Mouse (Mus musculus): ENCODE measurements around the gene Tmem59l.

The Tmem59l gene

GRCm38 (mm10) chr8:70486941-70487520 lies at the start of gene Tmem59l:
Gene Tmem59l, minus strand, starts transcription at chr8:70487358.
- no peak for DNase-seq (ENCODE audit: inconsistent age in 2 of 2, low spot score in 1 of 2)

DNA sequence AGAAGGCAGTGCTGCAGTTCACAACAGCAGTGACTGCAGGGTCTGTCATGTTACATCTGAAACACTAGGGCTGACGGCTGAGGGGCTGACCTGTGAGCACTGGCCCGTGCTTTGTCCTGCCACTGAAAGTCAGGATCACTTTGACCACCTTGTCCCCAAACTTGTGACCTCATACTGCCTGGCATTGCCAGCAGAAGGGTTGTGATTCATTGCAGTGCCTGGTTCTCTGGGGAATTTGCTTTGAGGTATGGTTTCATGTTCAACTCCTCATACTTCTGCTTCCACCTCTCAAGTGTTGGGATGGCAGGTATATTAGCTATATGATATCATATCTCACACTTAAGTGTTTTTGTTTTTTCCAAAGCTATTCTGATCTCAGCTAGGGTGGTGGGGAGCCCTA lies 48.5 kb upstream of the Tmem59l start:
- DNase-seq (ENCODE audit: inconsistent age in 2 of 2, low spot score in 1 of 2), result peak in 1 of 2 experiments; percentile 42

GRCm38 (mm10) chr8:70535221-70535620 lies 48.1 kb upstream of the Tmem59l start:
- peak in 1 of 2 experiments; percentile 36 for DNase-seq (ENCODE audit: inconsistent age in 2 of 2, low spot score in 1 of 2)

DNA sequence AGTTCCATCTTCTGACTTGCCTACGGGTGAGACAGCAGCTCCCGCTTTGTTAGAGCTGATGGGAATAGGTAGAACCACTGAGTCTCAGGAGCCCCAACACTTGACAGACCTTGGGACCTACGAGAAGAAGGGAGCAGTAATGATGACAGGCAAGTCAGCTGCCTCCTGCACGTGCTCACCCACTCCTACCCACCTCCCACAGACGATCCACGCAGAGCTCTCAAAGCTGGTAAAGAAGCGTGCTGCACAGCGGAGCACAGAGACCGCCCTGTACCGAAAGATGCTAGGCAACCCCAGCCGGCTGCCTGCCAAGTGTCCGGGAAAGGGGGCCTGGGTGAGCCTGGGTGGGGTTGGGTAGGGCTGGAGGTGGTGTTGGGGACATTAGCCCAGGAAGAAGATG lies 47.1 kb upstream of the Tmem59l start:
- no peak for DNase-seq (ENCODE audit: inconsistent age in 2 of 2, low spot score in 1 of 2)

DNA sequence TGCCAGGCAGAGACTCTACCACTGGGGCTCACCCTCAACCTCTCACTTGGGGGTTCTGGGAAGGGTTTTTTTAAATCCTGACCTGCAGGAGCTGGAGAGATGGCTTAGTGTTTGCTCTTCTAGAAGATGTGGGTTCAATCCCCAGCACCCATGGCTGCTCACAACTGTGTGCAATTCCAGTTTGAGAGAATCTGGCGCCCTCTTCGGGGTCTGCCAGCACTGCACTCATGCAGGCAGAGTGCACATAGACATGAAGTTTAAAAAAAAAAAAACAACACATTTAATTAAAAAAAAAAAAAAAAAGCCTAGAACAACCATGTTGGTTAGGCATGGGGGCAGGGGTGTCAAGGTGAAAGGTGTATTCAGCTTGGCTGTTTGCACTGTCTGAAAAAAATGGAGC lies 43.2 kb upstream of the Tmem59l start:
- DNase-seq (ENCODE audit: inconsistent age in 2 of 2, low spot score in 1 of 2), result no peak

DNA sequence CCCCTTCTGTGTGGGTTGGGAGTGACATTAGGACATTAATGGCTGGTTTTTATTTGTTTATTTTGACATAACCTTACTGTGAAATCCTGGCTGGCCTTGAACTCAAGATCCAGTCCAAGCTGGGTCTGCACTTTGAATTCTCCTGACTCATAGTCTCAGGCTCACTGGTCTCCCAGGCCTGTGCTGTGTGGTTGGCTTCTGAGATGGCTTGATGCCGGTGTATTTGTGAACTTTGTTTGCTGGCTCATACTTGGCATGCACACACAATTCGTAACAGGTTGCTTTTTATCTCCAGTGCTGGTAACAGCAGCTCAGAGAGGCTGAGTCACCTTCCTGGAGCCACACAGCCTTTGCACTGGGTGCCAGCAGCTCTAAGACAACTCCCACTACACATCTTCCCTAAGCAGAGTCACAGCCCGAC lies 42.6 kb upstream of the Tmem59l start:
- DNase-seq (ENCODE audit: inconsistent age in 2 of 2, low spot score in 1 of 2), result peak; percentile 84 to 85

DNA sequence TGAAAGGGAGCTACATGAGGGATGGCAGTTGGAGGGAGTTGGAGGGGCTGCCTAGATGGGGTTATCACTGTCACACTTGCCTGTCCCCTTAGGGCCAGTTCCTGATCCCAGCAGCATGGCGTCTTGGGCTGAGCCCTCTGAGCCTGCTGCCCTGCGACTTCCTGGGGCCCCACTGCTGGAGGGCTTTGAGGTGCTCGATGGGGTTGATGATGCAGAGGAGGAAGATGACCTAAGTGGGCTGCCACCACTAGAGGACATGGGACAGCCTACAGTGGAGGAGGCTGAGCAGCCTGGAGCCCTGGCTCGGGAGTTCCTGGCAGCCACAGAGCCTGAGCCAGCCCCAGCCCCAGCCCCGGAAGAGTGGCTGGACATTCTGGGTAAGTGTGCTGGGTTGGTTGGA lies 42.1 kb upstream of the Tmem59l start:
- DNase-seq (ENCODE audit: inconsistent age in 2 of 2, low spot score in 1 of 2), result no peak

GRCm38 (mm10) chr8:70528182-70528797 lies 41.1 kb upstream of the Tmem59l start:
- peak in 1 of 2 experiments; percentile 65 for DNase-seq (ENCODE audit: inconsistent age in 2 of 2, low spot score in 1 of 2)

- peak; percentile 97 to 100 for DNase-seq (ENCODE audit: inconsistent age in 2 of 2, low spot score in 1 of 2)
Observed at GRCm38 (mm10) chr8:70527512-70528181, 40.5 kb upstream of the Tmem59l start, which contains the start of the genes Fkbp8 and Kxd1. Gene Fkbp8, plus strand, starts transcription at chr8:70527724. Gene Kxd1, minus strand, starts transcription at chr8:70527956.

- DNase-seq (ENCODE audit: inconsistent age in 2 of 2, low spot score in 1 of 2), result no peak
Observed at GRCm38 (mm10) chr8:70527111-70527511, 40.0 kb upstream of the Tmem59l start.

GRCm38 (mm10) chr8:70522592-70523403 lies 35.6 kb upstream of the Tmem59l start:
- DNase-seq (ENCODE audit: inconsistent age in 2 of 2, low spot score in 1 of 2), result peak; percentile 97 to 98

GRCm38 (mm10) chr8:70519606-70520005 lies 32.4 kb upstream of the Tmem59l start:
- DNase-seq (ENCODE audit: inconsistent age in 2 of 2, low spot score in 1 of 2), result no peak

DNA sequence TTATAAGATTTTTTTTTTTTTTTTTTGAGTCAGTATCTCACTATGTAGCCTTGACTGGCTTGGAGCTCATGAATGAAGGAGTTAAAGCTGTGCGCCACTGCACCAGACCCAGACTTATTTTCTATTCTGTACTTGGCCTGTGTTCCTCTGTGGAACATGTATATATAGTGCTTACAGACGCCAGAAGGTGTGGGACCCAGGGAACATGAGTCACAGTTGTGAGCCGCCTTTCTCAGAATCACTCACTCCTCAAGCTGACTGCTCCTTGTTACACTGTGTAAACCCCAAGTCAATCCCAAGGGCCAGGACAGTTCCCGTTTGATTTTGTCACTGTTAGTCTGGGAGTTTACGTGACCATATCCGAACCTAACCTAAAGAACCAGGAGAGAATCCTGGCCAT lies 31.9 kb upstream of the Tmem59l start:
- no peak for DNase-seq (ENCODE audit: inconsistent age in 2 of 2, low spot score in 1 of 2)

GRCm38 (mm10) chr8:70517940-70518643 lies 30.9 kb upstream of the Tmem59l start:
- DNase-seq (ENCODE audit: inconsistent age in 2 of 2, low spot score in 1 of 2), result no peak

GRCm38 (mm10) chr8:70513441-70513840 lies 26.3 kb upstream of the Tmem59l start:
- DNase-seq (ENCODE audit: inconsistent age in 2 of 2, low spot score in 1 of 2), result peak; percentile 77 to 86

DNA sequence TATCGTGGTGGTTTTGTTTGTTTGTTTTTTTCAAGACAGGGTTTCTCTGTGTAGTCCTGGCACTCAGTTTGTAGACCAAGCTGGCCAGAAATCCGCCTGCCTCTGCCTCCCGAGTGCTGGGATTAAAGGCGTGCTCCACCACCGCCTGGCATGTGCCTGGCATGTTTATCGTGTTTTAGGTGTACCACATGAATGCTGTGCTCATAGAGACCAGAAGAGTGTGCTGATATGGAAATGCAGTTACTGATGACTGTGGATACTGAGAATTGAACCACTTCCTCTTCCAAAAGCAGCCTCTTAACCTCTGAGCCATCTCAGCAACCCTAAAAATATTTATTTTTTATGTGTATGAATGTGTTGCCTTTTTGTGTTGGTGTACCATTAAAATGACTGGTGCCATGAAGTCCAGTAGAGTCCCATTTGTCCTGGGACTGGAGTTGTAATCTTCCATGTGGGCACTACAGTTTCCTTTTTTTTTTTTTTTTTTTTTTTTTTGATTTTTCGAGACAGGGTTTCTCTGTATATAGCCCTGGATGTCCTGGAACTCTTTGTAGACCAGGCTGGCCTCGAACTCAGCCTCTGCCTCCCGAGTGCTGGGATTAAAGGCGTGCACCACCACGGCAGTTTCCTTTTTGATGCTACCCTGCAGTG lies 25.2 kb upstream of the Tmem59l start:
- no peak for DNase-seq (ENCODE audit: inconsistent age in 2 of 2, low spot score in 1 of 2)

DNA sequence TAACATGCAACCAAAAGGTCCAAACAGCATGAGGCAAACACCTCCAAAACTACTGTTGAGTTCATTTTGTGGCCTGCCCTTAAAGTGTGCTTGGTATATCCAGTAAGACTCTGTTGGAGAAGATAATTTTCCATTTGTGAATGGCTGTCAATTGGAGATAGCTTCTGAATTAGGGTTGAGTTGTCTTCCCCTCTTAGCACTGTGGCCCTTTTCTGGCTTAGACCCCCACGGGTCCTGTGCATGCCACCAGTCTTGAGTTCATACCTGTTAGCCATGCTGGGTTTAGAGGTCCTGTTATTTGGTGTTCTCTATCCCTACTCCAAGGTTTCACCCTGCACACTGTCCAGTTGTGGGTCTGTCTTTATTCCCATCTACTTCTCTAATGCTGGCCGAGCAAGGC lies 24.6 kb upstream of the Tmem59l start:
- no peak for DNase-seq (ENCODE audit: inconsistent age in 2 of 2, low spot score in 1 of 2)

DNA sequence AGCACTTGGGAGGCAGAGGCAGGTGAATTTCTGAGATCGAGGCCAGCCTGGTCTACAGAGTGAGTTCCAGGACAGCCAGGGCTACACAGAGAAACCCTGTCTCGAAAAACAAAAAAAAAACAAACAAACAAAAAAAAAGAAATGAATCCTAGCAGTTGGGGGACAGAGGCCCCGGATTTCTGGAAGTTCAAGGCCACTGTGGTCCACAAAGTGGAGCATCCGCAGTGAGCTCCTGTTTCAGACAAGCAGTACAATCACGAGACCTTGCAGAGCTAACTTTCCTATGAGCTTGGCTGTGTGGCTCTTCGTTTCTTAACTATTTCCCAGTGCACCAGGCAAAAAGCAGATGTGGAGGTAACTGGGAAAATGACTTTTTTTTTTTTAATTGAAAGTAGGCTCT lies 24.0 kb upstream of the Tmem59l start:
- DNase-seq (ENCODE audit: inconsistent age in 2 of 2, low spot score in 1 of 2), result peak in 1 of 2 experiments; percentile 52

- DNase-seq (ENCODE audit: inconsistent age in 2 of 2, low spot score in 1 of 2), result peak; percentile 98 to 99
Observed at GRCm38 (mm10) chr8:70510228-70510915, 23.2 kb upstream of the Tmem59l start, which contains the start of gene Uba52. Gene Uba52, minus strand, starts transcription at chr8:70510801.

Measured in adrenal gland, adult (tissue).